Comparison of ENCODE assay signal across 8 mouse cellular contexts in the genomic region with DNA sequence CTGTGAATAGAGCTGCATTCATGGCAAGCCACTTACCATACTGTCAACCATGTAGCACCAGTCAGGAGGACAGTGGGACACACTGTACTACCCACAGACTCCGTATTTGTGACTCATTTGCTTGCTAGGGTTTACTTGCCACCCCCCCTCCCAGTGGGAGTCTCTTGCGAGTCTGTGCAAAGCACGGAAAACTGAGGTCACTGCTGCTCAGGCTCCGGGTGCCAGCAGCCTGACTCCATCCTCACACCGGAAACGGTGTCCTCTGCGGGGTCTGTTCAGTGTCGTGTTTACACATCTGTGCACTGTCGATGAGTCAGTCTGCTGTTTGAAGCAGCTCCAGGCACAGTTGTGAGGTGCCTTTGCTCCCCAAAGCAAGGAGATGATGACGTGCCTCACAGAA. TPM values are rescaled to one million over a fixed set of nuclear protein-coding genes. Genes with fewer than 3 reads are reported as not detected.
DNase-seq lines count a peak whose midpoint lies in the region; ATAC-seq and TF ChIP-seq lines count a peak whose summit lies in the region.

No protein-coding gene starts in this region.

- H3K27ac ChIP-seq in heart, embryonic 15.5 days: peak overlapping the region; percentile 5
- no peak overlapping the region for H3K27ac ChIP-seq in lung, embryonic 16.5 days (ENCODE audit: low read length)
- H3K27ac ChIP-seq in cerebellum, adult 2 months (ENCODE audit: insufficient read depth, low read length): no peak overlapping the region

- H3K9me3 ChIP-seq in heart, embryonic 15.5 days (replicated peaks): no peaks in the 10 kb centered on the region
- no peaks in the 10 kb centered on the region for H3K9me3 ChIP-seq in lung, embryonic 16.5 days (ENCODE audit: control insufficient read depth, low read length)

- no peak for TF ChIP-seq POLR2A in cerebellum, adult 2 months (IDR thresholded peaks at IDR 0.05; ENCODE audit: borderline replicate concordance, insufficient read depth, low read length)

- no peak overlapping the region for H3K4me3 ChIP-seq in heart, embryonic 15.5 days
- H3K4me3 ChIP-seq in lung, embryonic 16.5 days (ENCODE audit: low read length): no peak overlapping the region
- H3K4me3 ChIP-seq in cerebellum, adult 2 months (replicated peaks; ENCODE audit: insufficient read depth, low read depth, low read length): no peak overlapping the region

- H3K36me3 ChIP-seq in heart, embryonic 15.5 days: no peaks in the 10 kb centered on the region
- H3K36me3 ChIP-seq in lung, embryonic 16.5 days (ENCODE audit: control insufficient read depth, insufficient read depth, low read length): no peaks in the 10 kb centered on the region

- peak; percentile 86 for ATAC-seq in frontal cortex, adult (ENCODE audit: low TSS enrichment)
- peak; percentile 48 for ATAC-seq in heart, embryonic 15.5 days (replicated peaks; ENCODE audit: insufficient number of reproducible peaks, insufficient read depth, low FRiP score, low read depth)
- ATAC-seq in lung, embryonic 16.5 days (ENCODE audit: low read depth): peak; percentile 59

- WGBS in heart, embryonic 15.5 days: 8% methylated on average over 10 of the region's 10 CpGs
- 15% methylated on average over 10 of the region's 10 CpGs for WGBS in lung, embryonic 16.5 days
- 77% methylated on average over 10 of the region's 10 CpGs for WGBS in cerebellum, adult 2 months

- H3K27me3 ChIP-seq in heart, embryonic 15.5 days: no peaks in the 10 kb centered on the region
- no peaks in the 10 kb centered on the region for H3K27me3 ChIP-seq in lung, embryonic 16.5 days (ENCODE audit: control insufficient read depth, insufficient read depth, low read depth, low read length)
- no peaks in the 10 kb centered on the region for H3K27me3 ChIP-seq in cerebellum, adult 2 months (ENCODE audit: control insufficient read depth, insufficient read depth, low read length)

- H3K4me1 ChIP-seq in heart, embryonic 15.5 days (replicated peaks): peaks cover 89% of the 10 kb centered on the region
- peaks cover 52% of the 10 kb centered on the region for H3K4me1 ChIP-seq in lung, embryonic 16.5 days (replicated peaks; ENCODE audit: control insufficient read depth, insufficient read depth, low read length)
- no peaks in the 10 kb centered on the region for H3K4me1 ChIP-seq in cerebellum, adult 2 months (ENCODE audit: control insufficient read depth, insufficient read depth, low read length)

- no peak for TF ChIP-seq CTCF in cerebellum, adult 2 months (IDR thresholded peaks at IDR 0.05; ENCODE audit: borderline replicate concordance, insufficient read depth, low read depth, low read length)

- H3K9ac ChIP-seq in heart, embryonic 15.5 days: no peak overlapping the region
- no peak overlapping the region for H3K9ac ChIP-seq in lung, embryonic 16.5 days (ENCODE audit: low read length)

- no peak for DNase-seq in frontal cortex, postnatal 10 days (ENCODE audit: low spot score in 2 of 2)
- DNase-seq in T-cell, adult 2 months (ENCODE audit: low spot score): peak; percentile 11
- DNase-seq in cerebellum, adult 2 months: no peak
- no peak for DNase-seq in embryo, embryonic 10 days (ENCODE audit: low spot score)
- DNase-seq in ovary, postnatal 14 days (ENCODE audit: low spot score): no peak

- no peak overlapping the region for H3K4me2 ChIP-seq in heart, embryonic 15.5 days
- no peak overlapping the region for H3K4me2 ChIP-seq in lung, embryonic 16.5 days (ENCODE audit: low read depth, low read length)

RNA-seq across cellular contexts. Expression of a gene that starts 43.0 kb away (rescaled TPM):
- 26.7 and 33.6 TPM in 2 replicates for polyA plus RNA-seq in heart, embryonic 15.5 days (2015; fragmentation: Nextera tagmentation; extraction: Ambion mirVana)
- 27.8 and 31.1 TPM in 2 replicates for polyA plus RNA-seq in lung, embryonic 16.5 days (2015; fragmentation: Nextera tagmentation; extraction: Ambion mirVana)
- 4.9 and 5.4 TPM in 2 replicates for polyA plus RNA-seq in cerebellum, adult 2 months (2012; rRNA removed)
